Mouse (Mus musculus) CH12.LX (cell line): ENCODE data around the gene Hyou1. TPM values are rescaled to one million over a fixed set of nuclear protein-coding genes. Genes with fewer than 3 reads are reported as not detected.
A peak's percentile ranks its signal among the peaks of the same experiment; 100 is the strongest.

Source experiments
- DNase-seq: peaks from one replicate; pipeline ENCODE4 v3.0.0-alpha.2; 2013; ENCODE audit errors: extremely low read depth
- H3K27ac ChIP-seq: 2 replicates; pipeline ENCODE4 v1.5.1; 2012; ENCODE audit warnings: low read depth, mild to moderate bottlenecking, control low read depth, moderate library complexity; ENCODE audit not compliant: insufficient read depth
- H3K27me3 ChIP-seq: replicated peaks from 2 replicates; pipeline ENCODE3; 2012; ENCODE audit warnings: inconsistent platforms
- H3K36me3 ChIP-seq, 2 experiments: replicated peaks in 1 of 2; 2 replicates each; pipeline versions ENCODE3 to v1.6.1; 2012; ENCODE audit warnings: inconsistent platforms in 1 of 2, low read length in 1 of 2, mild to moderate bottlenecking in 1 of 2, mixed read lengths in 1 of 2, moderate library complexity in 1 of 2; ENCODE audit not compliant: control insufficient read depth in 1 of 2, insufficient read depth in 1 of 2
- H3K4me1 ChIP-seq, 2 experiments: 2 replicates each; pipeline ENCODE4 v1.6.1; 2012; ENCODE audit warnings: inconsistent platforms in 1 of 2, moderate library complexity in 1 of 2; ENCODE audit not compliant: insufficient read depth in 2 of 2, control insufficient read depth in 1 of 2
- H3K4me2 ChIP-seq: 2 replicates; pipeline ENCODE4 v1.6.1; 2012; ENCODE audit warnings: low read depth, mild to moderate bottlenecking, control low read depth; ENCODE audit not compliant: poor library complexity, insufficient read depth, severe bottlenecking
- H3K4me3 ChIP-seq, 3 experiments: fragments of 150-350 bp in 1 of 3; sonication (generic) in 1 of 3; replicated peaks in 1 of 3; 2 replicates each; pipeline versions ENCODE3 to v1.5.1; 2011 to 2012; ENCODE audit warnings: low read depth in 2 of 3, low read length in 2 of 3, mild to moderate bottlenecking in 2 of 3, moderate library complexity in 2 of 3, control low read depth in 1 of 3, improper control_type of control experiment in 1 of 3, inconsistent platforms in 1 of 3, mixed read lengths in 1 of 3; ENCODE audit not compliant: poor library complexity in 1 of 3
- H3K79me2 ChIP-seq: replicated peaks from 2 replicates; pipeline ENCODE4 v1.6.1; 2012; ENCODE audit warnings: mild to moderate bottlenecking, moderate library complexity; ENCODE audit not compliant: control insufficient read depth, poor library complexity, insufficient read depth, severe bottlenecking; ENCODE audit errors: extremely low read depth
- H3K9ac ChIP-seq: 2 replicates; pipeline ENCODE4 v1.6.1; 2012; ENCODE audit warnings: low read depth, mild to moderate bottlenecking, control low read depth, moderate library complexity; ENCODE audit not compliant: insufficient read depth
- H3K9me3 ChIP-seq: replicated peaks from 2 replicates; pipeline ENCODE3; 2012; ENCODE audit warnings: low read length, inconsistent platforms, mixed read lengths
- CHD1 ChIP-seq: IDR thresholded peaks from 2 replicates; pipeline ENCODE4 v1.6.1; 2012; ENCODE audit warnings: low read depth, low read length, improper control_type of control experiment, inconsistent platforms
- CHD2 ChIP-seq: IDR thresholded peaks from 2 replicates; pipeline ENCODE4 v1.6.1; 2011; ENCODE audit warnings: low read length, improper control_type of control experiment
- CTCF ChIP-seq, 2 experiments: IDR thresholded peaks in 1 of 2; conservative IDR thresholded peaks in 1 of 2; 2 replicates each; pipeline ENCODE4 v1.5.1; 2011 to 2012; ENCODE audit warnings: low read depth in 2 of 2, low read length in 2 of 2, improper control_type of control experiment in 1 of 2, inconsistent platforms in 1 of 2, mild to moderate bottlenecking in 1 of 2, moderate library complexity in 1 of 2
- E2F4 ChIP-seq: IDR thresholded peaks from 2 replicates; pipeline ENCODE4 v1.6.1; 2011; ENCODE audit warnings: low read depth, low read length, improper control_type of control experiment; ENCODE audit not compliant: insufficient replicate concordance
- ELF1 ChIP-seq: IDR thresholded peaks from 2 replicates; pipeline ENCODE4 v1.6.1; 2014; ENCODE audit warnings: low read depth, mild to moderate bottlenecking, inconsistent platforms, low read length, improper control_type of control experiment
- ETS1 ChIP-seq: conservative IDR thresholded peaks from 2 replicates; pipeline ENCODE4 v1.6.1; 2012; ENCODE audit warnings: low read depth, mild to moderate bottlenecking, inconsistent platforms, low read length, improper control_type of control experiment, moderate library complexity
- IRF4 ChIP-seq: IDR thresholded peaks from 2 replicates; pipeline ENCODE4 v1.6.1; 2014; ENCODE audit warnings: low read depth, mild to moderate bottlenecking, inconsistent platforms, low read length, improper control_type of control experiment
- JUND ChIP-seq: conservative IDR thresholded peaks from 2 replicates; pipeline ENCODE4 v1.6.1; 2011; ENCODE audit warnings: low read depth, low read length, improper control_type of control experiment
- MAX ChIP-seq: IDR thresholded peaks from 2 replicates; pipeline ENCODE4 v1.6.1; 2011; ENCODE audit warnings: low read length, improper control_type of control experiment
- MAZ ChIP-seq: IDR thresholded peaks from 2 replicates; pipeline ENCODE4 v1.6.1; 2012; ENCODE audit warnings: low read depth, mild to moderate bottlenecking, inconsistent platforms, low read length, improper control_type of control experiment, moderate library complexity
- MEF2A ChIP-seq: IDR thresholded peaks from 2 replicates; pipeline ENCODE4 v1.6.1; 2014; ENCODE audit warnings: low read depth, mild to moderate bottlenecking, inconsistent platforms, low read length, improper control_type of control experiment, borderline replicate concordance
- MYC ChIP-seq: IDR thresholded peaks from 2 replicates; pipeline ENCODE4 v1.6.1; 2011; ENCODE audit warnings: low read depth, mild to moderate bottlenecking, improper control_type of control experiment, low read length
- NELFE ChIP-seq: IDR thresholded peaks from 2 replicates; pipeline ENCODE4 v1.6.1; 2011; ENCODE audit warnings: low read depth, low read length, improper control_type of control experiment
- NRF1 ChIP-seq: IDR thresholded peaks from 2 replicates; pipeline ENCODE4 v1.6.1; 2014; ENCODE audit warnings: low read depth, mild to moderate bottlenecking, inconsistent platforms, low read length, improper control_type of control experiment, moderate library complexity
- POLR2A ChIP-seq: IDR thresholded peaks from 2 replicates; pipeline ENCODE4 v1.6.1; 2011; ENCODE audit warnings: low read depth, mild to moderate bottlenecking, improper control_type of control experiment, low read length
- POLR2AphosphoS2 ChIP-seq: IDR thresholded peaks from 2 replicates; pipeline ENCODE4 v1.6.1; 2011; ENCODE audit warnings: low read depth, low read length, improper control_type of control experiment
- RAD21 ChIP-seq: IDR thresholded peaks from 2 replicates; pipeline ENCODE4 v1.6.1; 2011; ENCODE audit warnings: low read depth, mild to moderate bottlenecking, low read length, improper control_type of control experiment, moderate library complexity
- RCOR1 ChIP-seq: conservative IDR thresholded peaks from 2 replicates; pipeline ENCODE4 v1.6.1; 2012; ENCODE audit warnings: low read depth, mild to moderate bottlenecking, inconsistent platforms, low read length, improper control_type of control experiment
- SMC3 ChIP-seq: IDR thresholded peaks from 2 replicates; pipeline ENCODE4 v1.6.1; 2011; ENCODE audit warnings: low read depth, low read length, improper control_type of control experiment
- TBP ChIP-seq: conservative IDR thresholded peaks from 2 replicates; pipeline ENCODE4 v1.6.1; 2011; ENCODE audit warnings: low read depth, low read length, improper control_type of control experiment
- TCF12 ChIP-seq: IDR thresholded peaks from 2 replicates; pipeline ENCODE4 v1.6.1; 2014; ENCODE audit warnings: low read depth, mild to moderate bottlenecking, inconsistent platforms, low read length, improper control_type of control experiment
- ZKSCAN1 ChIP-seq: IDR thresholded peaks from 2 replicates; pipeline ENCODE4 v1.6.1; 2012; ENCODE audit warnings: low read depth, inconsistent platforms, low read length, improper control_type of control experiment, borderline replicate concordance
- ZNF384 ChIP-seq: IDR thresholded peaks from 2 replicates; pipeline ENCODE4 v1.6.1; 2012; ENCODE audit warnings: low read depth, low read length, improper control_type of control experiment, inconsistent platforms
- dilution Hi-C: fragments of 300-500 bp; cut with MboI; formaldehyde crosslinking; loops from 2 replicates; pipeline ENCODE4 v1.14.3; 2020; ENCODE audit warnings: low sequenced_read_pairs; ENCODE audit not compliant: extremely low pct_unique_long_range_greater_than_20kb, extremely low pct_ligation_motif_present
- in situ Hi-C: fragments of 300-500 bp; cut with MboI; formaldehyde crosslinking; loops from 3 replicates; pipeline ENCODE4 v1.14.3; 2019; ENCODE audit warnings: low sequenced_read_pairs, low pct_ligation_motif_present, low pct_unique_long_range_greater_than_20kb, mixed read lengths
- polyA plus RNA-seq: library from polyadenylated mRNA; unstranded; fragments of >175 nt; gene quantifications from 2 replicates; pipeline ENCODE4 v1.2.1, GENCODE M21; 2012; ENCODE audit warnings: low read depth; ENCODE audit not compliant: insufficient read length
- total RNA-seq, 2 experiments: library from RNA; depleted of rRNA; stranded (reverse); fragments of 300-350 nt in 1 of 2; fragments of >200 nt in 1 of 2; gene quantifications; 2 replicates each; pipeline ENCODE4 v1.2.3; 2012 to 2014

Hyou1 gene
- total and polyA plus RNA-seq, 3 experiments, result 32.6 to 89.9 (median 88.7) TPM

- H3K79me2 ChIP-seq, result no peaks in the 10 kb centered on the region
- peaks cover 0 to 6% of the 10 kb centered on the region in 2 experiments; a peak in 1 of 4 replicates for H3K4me1 ChIP-seq
- no peaks in the 10 kb centered on the region for H3K9me3 ChIP-seq
- H3K27me3 ChIP-seq, result no peaks in the 10 kb centered on the region
- dilution Hi-C loops (no loop called here), in situ Hi-C loops (no loop called here)
- H3K4me2 ChIP-seq, result no peak overlapping the region
- DNase-seq, result peak; percentile 61
- H3K27ac ChIP-seq, result no peak overlapping the region
- H3K36me3 ChIP-seq, result peaks cover 66 to 86% of the 10 kb centered on the region in 2 experiments
- no peak overlapping the region for H3K9ac ChIP-seq
- TF ChIP-seq RAD21 (peak; percentile 44), JUND (no peak), CTCF (conservative IDR thresholded peaks at IDR 0.05 in 1 of 2, IDR thresholded peaks at IDR 0.05 in 1 of 2; ENCODE audit: low read depth in 2 of 2, low read length in 2 of 2) (peak; percentile 48 to 76), SMC3 (peak; percentile 55)
- H3K4me3 ChIP-seq, result no peak overlapping the region
Observed at GRCm38 (mm10) chr9:44389273-44389672, 10.0 kb downstream of the Hyou1 start.

GRCm38 (mm10) chr9:44391466-44391865 is 12.2 kb downstream of the Hyou1 start:
- Histone ChIP-seq H3K9me3 (no peaks in the 10 kb centered on the region), H3K4me3 (no peak overlapping the region), H3K4me1 (peaks cover 2 to 24% of the 10 kb centered on the region in 2 experiments; a peak in 3 of 4 replicates), H3K27ac (no peak overlapping the region), H3K27me3 (no peaks in the 10 kb centered on the region), H3K36me3 (peaks cover 45 to 64% of the 10 kb centered on the region in 2 experiments), H3K79me2 (no peaks in the 10 kb centered on the region), H3K9ac (no peak overlapping the region), H3K4me2 (no peak overlapping the region)
- dilution Hi-C loops, result no loop called here
- in situ Hi-C loops, result no loop called here
- TF ChIP-seq RCOR1 (no peak), SMC3 (peak; percentile 69), CTCF (conservative IDR thresholded peaks at IDR 0.05 in 1 of 2, IDR thresholded peaks at IDR 0.05 in 1 of 2; ENCODE audit: low read depth in 2 of 2, low read length in 2 of 2) (peak; percentile 72 to 75), TBP (no peak), RAD21 (peak; percentile 21)
- DNase-seq, result peak; percentile 61

- peaks cover 21 to 48% of the 10 kb centered on the region in 2 experiments for H3K36me3 ChIP-seq
- H3K4me2 ChIP-seq, result peak within 1 kb of the TSS; percentile 81
- no peaks in the 10 kb centered on the region for H3K27me3 ChIP-seq
- H3K9me3 ChIP-seq, result no peaks in the 10 kb centered on the region
- peak; percentile 97 for DNase-seq
- in situ Hi-C loops (loop anchor here (5.0 kb wide), 1 partner anchor 55 kb away; the partner anchor contains the start of gene Hmbs), dilution Hi-C loops (no loop called here)
- peak within 1 kb of the TSS; percentile 64 for H3K9ac ChIP-seq
- peak within 1 kb of the TSS; percentile 58 to 80 (median 64) for H3K4me3 ChIP-seq
- H3K4me1 ChIP-seq, result peaks cover 10 to 71% of the 10 kb centered on the region in 2 experiments
- no peaks in the 10 kb centered on the region for H3K79me2 ChIP-seq
- H3K27ac ChIP-seq, result peak within 1 kb of the TSS; percentile 15; the same call in 1 of the 2 replicates
- no peak for TF ChIP-seq MAZ
- no peak for TF ChIP-seq CHD1
- TF ChIP-seq TBP, result peak; percentile 88
- TF ChIP-seq ELF1, result peak; percentile 92
- peak; percentile 96 for TF ChIP-seq NRF1
- no peak for TF ChIP-seq ZKSCAN1
- TF ChIP-seq ZNF384, result no peak
- TF ChIP-seq MEF2A, result peak; percentile 60; the same call in 1 of the 2 replicates
- peak; percentile 89 for TF ChIP-seq POLR2A
- TF ChIP-seq E2F4, result no peak
- 0 out of 2 replicates have a peak, but pooled peaks have one; percentile 13 for TF ChIP-seq MYC
- peak; percentile 44; the same call in 1 of the 2 replicates for TF ChIP-seq CHD2
- peak; percentile 8 for TF ChIP-seq IRF4
- 0 out of 2 replicates have a peak, but pooled peaks have one; percentile 23 for TF ChIP-seq ETS1
- TF ChIP-seq POLR2AphosphoS2, result peak; percentile 69; the same call in 1 of the 2 replicates
- peak; percentile 38; the same call in 1 of the 2 replicates for TF ChIP-seq TCF12
- peak; percentile 85 for TF ChIP-seq NELFE
- TF ChIP-seq CTCF (conservative IDR thresholded peaks at IDR 0.05 in 1 of 2, IDR thresholded peaks at IDR 0.05 in 1 of 2; ENCODE audit: low read depth in 2 of 2, low read length in 2 of 2), result no peak; a peak in 1 of 4 replicates
- peak; percentile 72 for TF ChIP-seq MAX
Observed at GRCm38 (mm10) chr9:44396684-44397411, 17.6 kb downstream of the Hyou1 start, which contains the start of gene Slc37a4. TSS of gene Slc37a4 (plus strand) at chr9:44396852.
